Mouse (Mus musculus) intestine, embryonic 16.5 days (tissue): ENCODE measurements around the gene Srgap2. TPM values are rescaled to one million over a fixed set of nuclear protein-coding genes. Genes with fewer than 3 reads are reported as not detected.
"Not testable (repeated sequence)": the region's sequence is repeated elsewhere in the genome, so short reads cannot be mapped to it uniquely, and the experiment has no call there.

Source experiments
- ATAC-seq: fragments of 200-750 bp; cut with Nextera tagmentation; 2 replicates; pipeline ENCODE4 v1.8.0; 2017; ENCODE audit warnings: moderate TSS enrichment, moderate library complexity
- H3K27ac ChIP-seq: fragments of 300-500 bp; sonication (generic); 2 replicates; pipeline ENCODE4 v1.5.1; 2014; ENCODE audit warnings: mild to moderate bottlenecking, low read length
- H3K27me3 ChIP-seq: fragments of 300-500 bp; sonication (generic); replicated peaks from 2 replicates; pipeline ENCODE4 v1.6.1; 2014; ENCODE audit warnings: low read length, control low read depth, mixed read lengths; ENCODE audit not compliant: control insufficient read depth, insufficient read depth
- H3K36me3 ChIP-seq: fragments of 300-500 bp; sonication (generic); 2 replicates; pipeline ENCODE4 v1.6.1; 2014; ENCODE audit warnings: low read length, control low read depth; ENCODE audit not compliant: control insufficient read depth, insufficient read depth
- H3K4me1 ChIP-seq: fragments of 300-500 bp; sonication (generic); 2 replicates; pipeline ENCODE4 v1.6.1; 2014; ENCODE audit warnings: low read length, control low read depth, mixed read lengths; ENCODE audit not compliant: control insufficient read depth, insufficient read depth
- H3K4me2 ChIP-seq: fragments of 300-500 bp; sonication (generic); 2 replicates; pipeline ENCODE4 v1.6.1; 2014; ENCODE audit warnings: low read depth, low read length, control low read depth
- H3K4me3 ChIP-seq: fragments of 300-500 bp; sonication (generic); 2 replicates; pipeline ENCODE4 v1.5.1; 2014; ENCODE audit warnings: mild to moderate bottlenecking, low read length
- H3K9ac ChIP-seq: fragments of 300-500 bp; sonication (generic); 2 replicates; pipeline ENCODE4 v1.6.1; 2014; ENCODE audit warnings: low read depth, low read length
- H3K9me3 ChIP-seq: fragments of 300-500 bp; sonication (generic); 2 replicates; pipeline ENCODE4 v1.6.1; 2016; ENCODE audit warnings: low read length, control low read depth; ENCODE audit not compliant: control insufficient read depth
- WGBS: fragments of 180-500 bp; shearing (Covaris S2); extraction: QIAGEN DNeasy Blood & Tissue Kit; methylation state at CpG from one replicate; pipeline ENCODE4 v1.1.7; 2014; 5-methylcytosine and 5-hydroxymethylcytosine counted together
- polyA plus RNA-seq: library from polyadenylated mRNA; unstranded; fragments of >200 nt; fragmentation: Nextera tagmentation; extraction: Ambion mirVana; gene quantifications from 2 replicates; pipeline ENCODE4 v1.2.1, GENCODE M21; 2015

The Srgap2 gene
- polyA plus RNA-seq, 1 experiment from 2014 or later, result 7.8 TPM

DNA sequence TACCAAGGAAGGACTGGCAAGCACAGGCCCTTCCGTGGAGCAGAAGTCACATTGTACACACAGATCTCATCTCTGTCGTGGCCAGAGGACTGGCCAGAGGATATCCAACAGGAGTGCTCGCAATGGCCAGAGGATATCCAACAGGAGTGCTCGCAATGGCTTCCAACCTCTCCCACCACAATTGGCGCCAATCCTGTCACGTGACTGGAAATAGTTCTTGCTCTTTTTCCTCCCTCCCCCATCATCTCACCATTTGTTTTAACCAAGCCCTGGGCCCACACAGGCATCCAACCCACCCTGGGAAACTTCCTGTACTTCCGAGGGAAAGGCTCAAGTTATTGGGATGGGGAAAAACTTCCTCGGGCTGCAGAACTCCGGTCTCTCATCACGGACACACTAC, 258.4 kb downstream of the Srgap2 start:
- Histone ChIP-seq H3K4me2 (no peak overlapping the region), H3K27me3 (no peaks in the 10 kb centered on the region), H3K4me1 (no peaks in the 10 kb centered on the region), H3K36me3 (no peaks in the 10 kb centered on the region; the same call in 1 of the 2 replicates), H3K9me3 (no peaks in the 10 kb centered on the region), H3K9ac (no peak overlapping the region), H3K27ac (no peak overlapping the region), H3K4me3 (no peak overlapping the region)
- 83% methylated on average over 10 of the region's 10 CpGs for WGBS
- ATAC-seq, result no peak

DNA sequence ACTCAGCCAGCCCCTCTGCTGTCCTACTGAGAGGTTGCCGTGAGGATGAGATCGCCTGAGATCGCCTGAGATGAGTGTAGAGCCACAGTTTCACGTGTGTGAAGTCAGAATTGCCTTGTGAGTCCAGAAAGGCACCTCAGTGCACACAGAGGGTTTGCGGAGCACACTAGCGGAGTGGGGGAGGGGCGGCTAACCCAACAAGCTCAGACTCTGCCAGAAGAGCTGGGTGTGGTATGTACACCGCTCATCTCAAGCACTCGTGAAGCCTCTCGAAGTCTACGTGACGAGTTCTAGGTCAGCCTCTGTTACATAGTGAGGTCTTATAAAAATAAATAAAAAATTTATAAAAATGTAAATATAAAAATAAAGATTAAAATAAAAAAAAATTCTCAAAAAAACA, 263.2 kb downstream of the Srgap2 start:
- H3K4me2 ChIP-seq, result no peak overlapping the region
- no peak overlapping the region for H3K27ac ChIP-seq
- H3K4me3 ChIP-seq, result no peak overlapping the region
- H3K9me3 ChIP-seq, result no peaks in the 10 kb centered on the region
- 76% methylated on average over 12 of the region's 12 CpGs for WGBS
- H3K4me1 ChIP-seq, result no peaks in the 10 kb centered on the region
- no peaks in the 10 kb centered on the region for H3K27me3 ChIP-seq
- no peak for ATAC-seq
- H3K36me3 ChIP-seq, result no peaks in the 10 kb centered on the region; the same call in 1 of the 2 replicates
- H3K9ac ChIP-seq, result no peak overlapping the region

DNA sequence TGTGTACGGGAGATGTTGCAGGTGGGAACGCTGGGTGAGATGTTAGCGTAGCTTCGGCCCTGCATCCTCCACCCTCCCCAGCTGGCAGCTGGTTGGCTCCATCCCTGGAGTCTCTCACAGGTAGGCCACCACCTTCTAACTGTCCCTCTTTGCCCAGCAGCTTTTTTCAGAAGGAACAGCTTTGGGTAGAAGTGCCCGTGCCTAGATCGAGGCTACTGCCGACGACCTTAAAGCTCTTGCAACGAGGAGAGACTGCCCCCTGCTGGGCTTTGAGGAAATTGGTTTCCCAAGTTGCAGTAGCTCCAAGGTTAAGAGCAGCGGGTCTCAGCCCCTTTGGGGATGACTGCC, 266.9 kb downstream of the Srgap2 start:
- Histone ChIP-seq H3K27me3 (no peaks in the 10 kb centered on the region), H3K27ac (no peak overlapping the region), H3K9ac (no peak overlapping the region), H3K36me3 (no peaks in the 10 kb centered on the region), H3K4me3 (no peak overlapping the region), H3K9me3 (no peaks in the 10 kb centered on the region), H3K4me2 (no peak overlapping the region), H3K4me1 (no peaks in the 10 kb centered on the region)
- peak; percentile 36; the same call in 1 of the 2 replicates for ATAC-seq
- 33% methylated on average over 10 of the region's 10 CpGs for WGBS

DNA sequence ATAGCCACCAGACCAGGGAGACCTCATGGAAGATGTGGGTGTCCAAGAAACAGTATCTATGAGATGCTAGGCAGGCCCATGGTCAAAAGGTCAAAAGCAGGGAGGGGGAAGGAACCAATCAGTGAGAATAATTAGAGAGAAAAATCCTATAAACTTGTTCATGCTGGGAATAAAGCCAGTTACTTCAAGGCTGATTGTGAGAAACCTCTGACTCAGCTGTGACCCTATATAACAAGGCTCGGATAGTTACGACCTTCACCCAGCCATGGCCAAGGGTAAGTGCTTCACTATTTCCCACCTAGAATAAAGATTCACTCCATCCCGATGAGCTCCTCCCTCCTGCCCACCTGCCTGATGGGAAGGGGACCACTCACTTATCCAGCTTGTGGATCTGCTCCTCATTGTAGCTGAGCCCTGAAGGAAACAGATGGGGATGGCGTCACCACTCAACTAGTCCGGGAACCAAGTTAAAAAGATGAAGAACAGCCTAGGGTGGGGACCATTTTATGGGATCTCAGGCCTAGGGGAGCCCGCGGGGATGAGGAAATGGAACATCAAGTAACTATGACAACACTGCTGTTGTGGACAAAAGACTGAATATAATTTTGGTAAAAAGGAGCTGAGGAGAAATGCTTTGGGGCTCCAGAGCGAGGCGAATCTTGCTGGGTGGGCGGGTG, 267.4 kb downstream of the Srgap2 start:
- 72% methylated on average over 10 of the region's 10 CpGs for WGBS
- H3K27ac ChIP-seq, result no peak overlapping the region
- no peak for ATAC-seq
- no peaks in the 10 kb centered on the region for H3K4me1 ChIP-seq
- no peaks in the 10 kb centered on the region for H3K9me3 ChIP-seq
- H3K4me2 ChIP-seq, result no peak overlapping the region
- H3K4me3 ChIP-seq, result no peak overlapping the region
- H3K27me3 ChIP-seq, result no peaks in the 10 kb centered on the region
- no peak overlapping the region for H3K9ac ChIP-seq
- no peaks in the 10 kb centered on the region for H3K36me3 ChIP-seq

DNA sequence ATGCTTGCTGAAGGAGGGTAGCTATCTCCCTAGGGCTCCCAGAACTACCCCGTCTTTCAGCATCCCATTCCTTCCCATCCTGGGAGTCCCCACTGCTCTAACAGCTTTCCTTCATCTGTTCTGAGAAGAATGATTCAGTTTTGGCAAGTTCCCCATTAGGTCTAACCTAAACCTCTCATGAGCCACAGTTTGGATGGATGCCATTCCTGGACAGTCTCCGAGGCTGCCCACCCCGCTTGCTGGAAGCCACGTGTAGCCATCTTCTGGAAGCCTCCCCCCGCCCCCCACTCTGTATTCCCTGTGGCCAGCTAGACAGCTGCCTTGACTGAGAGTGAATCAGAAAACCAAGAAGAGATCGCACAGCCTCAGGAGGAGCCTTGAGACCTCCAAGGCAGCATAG, 269.9 kb downstream of the Srgap2 start:
- H3K9ac ChIP-seq, result no peak overlapping the region
- WGBS, result 78% methylated on average over 6 of the region's 6 CpGs
- no peak for ATAC-seq
- no peaks in the 10 kb centered on the region for H3K27me3 ChIP-seq
- H3K27ac ChIP-seq, result no peak overlapping the region
- no peaks in the 10 kb centered on the region for H3K36me3 ChIP-seq
- no peaks in the 10 kb centered on the region for H3K4me1 ChIP-seq
- H3K4me2 ChIP-seq, result no peak overlapping the region
- H3K4me3 ChIP-seq, result no peak overlapping the region
- H3K9me3 ChIP-seq, result no peaks in the 10 kb centered on the region

DNA sequence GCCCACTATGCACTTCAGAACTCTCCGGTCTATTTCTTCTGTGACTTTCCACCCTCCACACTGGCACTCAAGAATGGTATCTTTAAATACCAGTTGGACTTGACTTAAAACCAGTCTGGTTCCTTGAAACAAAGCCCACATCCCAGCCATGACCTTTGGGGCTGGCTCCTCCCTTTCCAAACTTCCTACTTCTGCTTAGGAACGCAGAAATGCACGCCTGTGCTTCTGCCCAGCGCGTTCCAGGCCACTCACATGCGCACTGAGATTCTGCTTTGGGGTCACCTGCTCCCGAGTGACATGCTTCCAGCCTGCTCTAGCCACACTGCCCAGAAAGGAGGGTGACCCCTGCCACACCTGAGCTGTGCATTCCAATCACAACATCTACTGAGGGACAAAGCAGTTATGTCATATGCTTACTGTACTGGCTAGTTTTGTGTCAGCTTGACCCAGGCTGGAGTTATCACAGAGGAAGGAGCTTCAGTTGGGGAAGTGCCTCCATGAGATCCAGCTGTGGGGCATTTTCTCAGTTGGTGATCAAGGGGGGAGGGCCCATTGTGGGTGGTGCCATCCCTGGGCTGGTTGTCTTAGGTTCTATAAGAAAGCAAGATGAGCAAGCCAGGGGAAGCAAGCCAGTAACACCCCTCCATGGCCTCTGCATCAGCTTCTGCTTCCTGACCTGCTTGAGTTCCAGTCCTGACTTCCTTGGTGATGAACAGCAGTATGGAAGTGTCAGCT, 274.5 kb downstream of the Srgap2 start:
- not testable (repeated sequence) for H3K4me3 ChIP-seq

DNA sequence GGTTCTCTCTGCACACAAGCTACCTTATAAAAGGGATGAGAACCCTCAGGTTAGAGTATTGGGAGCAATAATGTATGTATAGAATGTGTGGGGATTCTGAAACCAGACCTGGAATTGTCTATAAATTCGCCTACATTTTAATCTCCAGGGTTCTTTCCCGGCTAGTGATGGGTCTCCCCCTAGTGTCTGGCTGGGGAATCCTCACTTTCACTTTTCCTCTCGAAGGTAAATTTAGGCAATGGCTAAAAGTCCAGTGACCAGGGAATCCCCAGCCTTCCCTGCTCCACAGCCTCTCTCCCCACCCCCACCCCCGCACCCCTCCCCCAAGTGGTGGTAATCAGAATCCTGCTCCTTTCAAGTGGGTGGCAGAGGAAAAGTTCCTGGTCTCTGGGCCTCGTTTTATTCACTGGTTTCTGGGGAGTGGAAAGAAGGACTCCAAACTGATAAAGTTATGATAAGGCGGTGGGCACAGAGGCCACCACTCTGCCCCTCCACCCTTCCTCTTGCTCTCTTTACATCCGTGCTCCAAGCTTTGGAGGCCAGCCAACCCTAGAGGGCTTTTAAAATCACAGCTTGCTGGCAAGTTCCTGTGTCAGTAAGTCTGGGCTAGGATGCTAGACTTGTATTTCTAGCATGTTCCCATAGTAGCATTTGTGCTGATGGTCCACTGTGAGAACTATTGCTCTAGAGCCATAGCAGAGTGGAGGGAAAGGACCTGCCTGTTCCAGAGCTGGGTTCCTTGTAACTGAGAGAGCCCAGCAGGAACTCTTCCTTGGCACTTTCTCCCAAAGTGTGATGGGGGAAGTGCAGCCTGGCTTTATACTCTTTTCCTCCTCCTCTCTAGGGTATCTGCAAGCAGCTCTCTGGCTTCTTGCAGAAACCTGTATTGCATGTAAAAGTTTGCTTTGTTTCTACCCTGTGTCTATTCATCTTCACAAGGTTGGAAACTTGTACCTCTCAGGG, 280.4 kb downstream of the Srgap2 start:
- 9% methylated on average over 7 of the region's 7 CpGs for whole genome bisulfite sequencing
- Histone ChIP-seq H3K27me3 (peaks cover 37% of the 10 kb centered on the region), H3K4me1 (peaks cover 15% of the 10 kb centered on the region), H3K9ac (no peak overlapping the region), H3K9me3 (no peaks in the 10 kb centered on the region), H3K27ac (no peak overlapping the region), H3K36me3 (no peaks in the 10 kb centered on the region), H3K4me2 (no peak overlapping the region), H3K4me3 (no peak overlapping the region)
- no peak for ATAC-seq

More for the DNA sequence above, 274.5 kb downstream of the Srgap2 start:
- H3K9me3 ChIP-seq, H3K27me3 ChIP-seq, ATAC-seq, H3K36me3 ChIP-seq, H3K4me1 ChIP-seq, H3K9ac ChIP-seq, H3K4me2 ChIP-seq, H3K27ac ChIP-seq: not testable (repeated sequence)
- WGBS, result 69% methylated on average over 7 of the region's 7 CpGs

DNA sequence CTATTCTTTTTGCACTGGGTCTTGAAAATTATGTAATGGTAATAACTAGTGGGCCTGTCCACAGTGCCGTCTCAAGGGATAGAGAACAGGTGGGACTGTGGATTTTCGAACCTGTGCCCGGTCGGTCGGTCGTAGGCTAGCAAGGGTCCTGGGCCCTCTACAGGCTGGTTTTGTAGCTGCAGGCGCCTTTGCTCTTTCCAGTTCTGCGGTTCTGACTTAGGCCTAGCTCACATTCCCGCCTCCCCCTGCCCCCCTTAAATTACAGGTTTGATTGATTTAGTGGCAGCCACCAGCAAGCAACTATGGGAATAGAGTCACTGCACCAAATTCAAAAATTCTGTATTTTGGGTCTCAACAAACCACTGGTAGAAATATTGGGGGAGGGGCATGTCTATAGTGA, 281.2 kb downstream of the Srgap2 start:
- Histone ChIP-seq H3K4me2 (peak overlapping the region; percentile 99), H3K9me3 (no peaks in the 10 kb centered on the region), H3K27ac (no peak overlapping the region), H3K4me3 (peak overlapping the region; percentile 70), H3K27me3 (peaks cover 40% of the 10 kb centered on the region), H3K9ac (peak overlapping the region; percentile 78), H3K36me3 (no peaks in the 10 kb centered on the region), H3K4me1 (peaks cover 15% of the 10 kb centered on the region)
- WGBS, result 11% methylated on average over 9 of the region's 9 CpGs
- ATAC-seq, result peak; percentile 44
